Mouse (Mus musculus): ENCODE results near the gene Kcp. TPM values are rescaled to one million over a fixed set of nuclear protein-coding genes. Genes with fewer than 3 reads are reported as not detected.

Gene Kcp
- polyA plus RNA-seq (2015; fragmentation: Nextera tagmentation; extraction: Ambion mirVana): 7.3 and 12.5 TPM in 2 replicates

GRCm38 (mm10) chr6:29507447-29508309, at the start of gene Kcp:
Gene Kcp, minus strand, starts transcription at chr6:29507952.
- Histone ChIP-seq H3K27me3 (peaks cover 15% of the 10 kb centered on the region; the same call in 1 of the 2 replicates), H3K4me1 (replicated peaks) (peaks cover 15% of the 10 kb centered on the region), H3K36me3 (no peaks in the 10 kb centered on the region), H3K4me3 (peak within 1 kb of the TSS; percentile 60), H3K9ac (peak within 1 kb of the TSS; percentile 66), H3K27ac (no peak within 1 kb of the TSS), H3K4me2 (peak within 1 kb of the TSS; percentile 90), H3K9me3 (replicated peaks) (no peaks in the 10 kb centered on the region)
- 1% methylated on average over 47 of the region's 47 CpGs for WGBS
- peak; percentile 39 for ATAC-seq (replicated peaks; ENCODE audit: insufficient number of reproducible peaks, insufficient read depth, low FRiP score, low read depth)

- Histone ChIP-seq H3K4me3 (no peak overlapping the region), H3K9me3 (replicated peaks) (no peaks in the 10 kb centered on the region), H3K27me3 (no peaks in the 10 kb centered on the region), H3K36me3 (peaks cover 85% of the 10 kb centered on the region), H3K9ac (no peak overlapping the region), H3K4me1 (replicated peaks) (no peaks in the 10 kb centered on the region), H3K27ac (no peak overlapping the region), H3K4me2 (no peak overlapping the region)
- no peak for ATAC-seq (replicated peaks; ENCODE audit: insufficient number of reproducible peaks, insufficient read depth, low FRiP score, low read depth)
- 88% methylated on average over 2 of the region's 2 CpGs for WGBS
Measured at GRCm38 (mm10) chr6:29557112-29557511, 49.4 kb upstream of the Kcp start.

GRCm38 (mm10) chr6:29552526-29552925, 44.8 kb upstream of the Kcp start:
- Histone ChIP-seq H3K36me3 (peaks cover 70% of the 10 kb centered on the region), H3K27me3 (no peaks in the 10 kb centered on the region), H3K27ac (no peak overlapping the region), H3K9me3 (replicated peaks) (no peaks in the 10 kb centered on the region), H3K4me3 (no peak overlapping the region), H3K4me1 (replicated peaks) (no peaks in the 10 kb centered on the region), H3K4me2 (no peak overlapping the region), H3K9ac (no peak overlapping the region)
- no peak for ATAC-seq (replicated peaks; ENCODE audit: insufficient number of reproducible peaks, insufficient read depth, low FRiP score, low read depth)
- WGBS: 87% methylated on average over 2 of the region's 2 CpGs

- Histone ChIP-seq H3K36me3 (peaks cover 67% of the 10 kb centered on the region), H3K9ac (no peak overlapping the region), H3K4me2 (no peak overlapping the region), H3K4me3 (no peak overlapping the region), H3K27me3 (no peaks in the 10 kb centered on the region), H3K4me1 (replicated peaks) (no peaks in the 10 kb centered on the region), H3K27ac (no peak overlapping the region), H3K9me3 (replicated peaks) (no peaks in the 10 kb centered on the region)
- WGBS: 86% methylated on average over 1 of the region's 1 CpGs
- ATAC-seq (replicated peaks; ENCODE audit: insufficient number of reproducible peaks, insufficient read depth, low FRiP score, low read depth): no peak
Measured at GRCm38 (mm10) chr6:29548086-29548485, 40.3 kb upstream of the Kcp start.

- ATAC-seq (replicated peaks; ENCODE audit: insufficient number of reproducible peaks, insufficient read depth, low FRiP score, low read depth): no peak
- no peaks in the 10 kb centered on the region for H3K27me3 ChIP-seq
- H3K4me2 ChIP-seq: no peak overlapping the region
- H3K4me1 ChIP-seq (replicated peaks): no peaks in the 10 kb centered on the region
- H3K27ac ChIP-seq: no peak overlapping the region
- H3K9ac ChIP-seq: no peak overlapping the region
- H3K4me3 ChIP-seq: no peak overlapping the region
- no peaks in the 10 kb centered on the region for H3K9me3 ChIP-seq (replicated peaks)
- peaks cover 67% of the 10 kb centered on the region for H3K36me3 ChIP-seq
Measured at GRCm38 (mm10) chr6:29547582-29547981, 39.8 kb upstream of the Kcp start.

GRCm38 (mm10) chr6:29545611-29546010, 37.9 kb upstream of the Kcp start:
- no peaks in the 10 kb centered on the region for H3K27me3 ChIP-seq
- WGBS: 92% methylated on average over 2 of the region's 2 CpGs
- H3K4me1 ChIP-seq (replicated peaks): no peaks in the 10 kb centered on the region
- H3K27ac ChIP-seq: no peak overlapping the region
- peaks cover 65% of the 10 kb centered on the region for H3K36me3 ChIP-seq
- no peak overlapping the region for H3K4me2 ChIP-seq
- no peaks in the 10 kb centered on the region for H3K9me3 ChIP-seq (replicated peaks)
- H3K9ac ChIP-seq: no peak overlapping the region
- ATAC-seq (replicated peaks; ENCODE audit: insufficient number of reproducible peaks, insufficient read depth, low FRiP score, low read depth): no peak
- H3K4me3 ChIP-seq: no peak overlapping the region

- no peak overlapping the region for H3K4me3 ChIP-seq
- H3K9ac ChIP-seq: no peak overlapping the region
- H3K36me3 ChIP-seq: peaks cover 46% of the 10 kb centered on the region
- no peak for ATAC-seq (replicated peaks; ENCODE audit: insufficient number of reproducible peaks, insufficient read depth, low FRiP score, low read depth)
- H3K27ac ChIP-seq: no peak overlapping the region
- H3K27me3 ChIP-seq: no peaks in the 10 kb centered on the region
- no peaks in the 10 kb centered on the region for H3K9me3 ChIP-seq (replicated peaks)
- no peaks in the 10 kb centered on the region; the same call in 1 of the 2 replicates for H3K4me1 ChIP-seq (replicated peaks)
- 81% methylated on average over 1 of the region's 1 CpGs for WGBS
- H3K4me2 ChIP-seq: no peak overlapping the region
Measured at GRCm38 (mm10) chr6:29540956-29541355, 33.2 kb upstream of the Kcp start.

- Histone ChIP-seq H3K36me3 (peaks cover 39% of the 10 kb centered on the region), H3K9me3 (replicated peaks) (no peaks in the 10 kb centered on the region), H3K27ac (no peak overlapping the region), H3K27me3 (no peaks in the 10 kb centered on the region), H3K4me2 (no peak overlapping the region), H3K9ac (no peak overlapping the region), H3K4me3 (no peak overlapping the region), H3K4me1 (replicated peaks) (peaks cover 7% of the 10 kb centered on the region)
- 85% methylated on average over 6 of the region's 6 CpGs for WGBS
- ATAC-seq (replicated peaks; ENCODE audit: insufficient number of reproducible peaks, insufficient read depth, low FRiP score, low read depth): no peak
Measured at GRCm38 (mm10) chr6:29540223-29540622, 32.5 kb upstream of the Kcp start.

GRCm38 (mm10) chr6:29539502-29539901, 31.8 kb upstream of the Kcp start:
- Histone ChIP-seq H3K27me3 (no peaks in the 10 kb centered on the region), H3K4me2 (no peak overlapping the region), H3K9ac (no peak overlapping the region), H3K4me1 (replicated peaks) (peaks cover 9% of the 10 kb centered on the region), H3K9me3 (replicated peaks) (no peaks in the 10 kb centered on the region), H3K4me3 (no peak overlapping the region), H3K27ac (no peak overlapping the region), H3K36me3 (peaks cover 32% of the 10 kb centered on the region)
- WGBS: 83% methylated on average over 8 of the region's 8 CpGs
- ATAC-seq (replicated peaks; ENCODE audit: insufficient number of reproducible peaks, insufficient read depth, low FRiP score, low read depth): no peak

GRCm38 (mm10) chr6:29537221-29537620, 29.5 kb upstream of the Kcp start:
- H3K27me3 ChIP-seq: no peaks in the 10 kb centered on the region
- no peak for ATAC-seq (replicated peaks; ENCODE audit: insufficient number of reproducible peaks, insufficient read depth, low FRiP score, low read depth)
- H3K27ac ChIP-seq: no peak overlapping the region
- no peak overlapping the region for H3K4me3 ChIP-seq
- WGBS: 82% methylated on average over 3 of the region's 3 CpGs
- H3K4me1 ChIP-seq (replicated peaks): peaks cover 9% of the 10 kb centered on the region
- no peaks in the 10 kb centered on the region for H3K9me3 ChIP-seq (replicated peaks)
- H3K9ac ChIP-seq: no peak overlapping the region
- H3K36me3 ChIP-seq: peaks cover 13% of the 10 kb centered on the region
- H3K4me2 ChIP-seq: no peak overlapping the region

- Histone ChIP-seq H3K4me2 (no peak overlapping the region), H3K4me3 (no peak overlapping the region), H3K9ac (no peak overlapping the region), H3K36me3 (peaks cover 8% of the 10 kb centered on the region), H3K27ac (no peak overlapping the region), H3K9me3 (replicated peaks) (no peaks in the 10 kb centered on the region), H3K27me3 (no peaks in the 10 kb centered on the region), H3K4me1 (replicated peaks) (peaks cover 9% of the 10 kb centered on the region)
- WGBS: 67% methylated on average over 4 of the region's 4 CpGs
- ATAC-seq (replicated peaks; ENCODE audit: insufficient number of reproducible peaks, insufficient read depth, low FRiP score, low read depth): no peak
Measured at GRCm38 (mm10) chr6:29536651-29537193, 29.0 kb upstream of the Kcp start.

- 39% methylated on average over 6 of the region's 6 CpGs for WGBS
- Histone ChIP-seq H3K36me3 (no peaks in the 10 kb centered on the region), H3K4me1 (replicated peaks) (peaks cover 9% of the 10 kb centered on the region), H3K4me3 (no peak overlapping the region), H3K27ac (no peak overlapping the region), H3K27me3 (no peaks in the 10 kb centered on the region), H3K4me2 (no peak overlapping the region), H3K9ac (no peak overlapping the region), H3K9me3 (replicated peaks) (no peaks in the 10 kb centered on the region)
- peak; percentile 58; the same call in 1 of the 2 replicates for ATAC-seq (replicated peaks; ENCODE audit: insufficient number of reproducible peaks, insufficient read depth, low FRiP score, low read depth)
Measured at GRCm38 (mm10) chr6:29535316-29535715, 27.6 kb upstream of the Kcp start.
